Comparison of ENCODE assay signal across 7 mouse cellular contexts in the genomic region with DNA sequence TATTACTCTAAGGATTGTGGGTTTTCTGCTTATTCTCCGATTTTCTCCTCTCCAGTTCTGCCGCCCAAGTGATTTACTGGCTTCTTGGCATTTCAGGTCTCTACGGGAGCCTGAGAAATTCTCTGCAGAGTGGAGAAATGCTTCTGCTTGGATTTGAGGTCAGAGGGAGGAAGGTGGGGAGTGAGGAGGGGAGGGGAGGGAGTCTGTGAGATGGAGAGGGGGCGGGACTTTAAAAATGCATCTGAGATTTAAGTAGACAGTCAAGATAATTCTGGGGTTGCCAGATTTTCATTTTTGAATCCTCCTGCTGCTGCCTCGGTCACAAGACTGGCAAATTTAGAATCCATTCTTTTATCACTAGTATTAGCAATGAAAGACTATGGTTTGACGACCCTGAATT. TPM values are rescaled to one million over a fixed set of nuclear protein-coding genes. Genes with fewer than 3 reads are reported as not detected.
DNase-seq lines count a peak whose midpoint lies in the region; ATAC-seq and TF ChIP-seq lines count a peak whose summit lies in the region.

No protein-coding gene starts in this region.

- WGBS in embryonic facial prominence, embryonic 12.5 days: 11% methylated on average over 6 of the region's 6 CpGs
- 7% methylated on average over 6 of the region's 6 CpGs for WGBS in hindbrain, embryonic 14.5 days
- WGBS in limb, embryonic 10.5 days: 9% methylated on average over 6 of the region's 6 CpGs

- H3K9me3 ChIP-seq in E14TG2a.4 (ENCODE audit: low read length): no peaks in the 10 kb centered on the region
- no peaks in the 10 kb centered on the region for H3K9me3 ChIP-seq in embryonic facial prominence, embryonic 12.5 days
- no peaks in the 10 kb centered on the region for H3K9me3 ChIP-seq in hindbrain, embryonic 14.5 days (ENCODE audit: control insufficient read depth, low read length)
- H3K9me3 ChIP-seq in limb, embryonic 10.5 days (replicated peaks): no peaks in the 10 kb centered on the region

- H3K27me3 ChIP-seq in E14TG2a.4 (ENCODE audit: insufficient read depth, low read length): peaks cover 49% of the 10 kb centered on the region
- peaks cover 31% of the 10 kb centered on the region for H3K27me3 ChIP-seq in embryonic facial prominence, embryonic 12.5 days
- no peaks in the 10 kb centered on the region for H3K27me3 ChIP-seq in hindbrain, embryonic 14.5 days (ENCODE audit: control insufficient read depth, insufficient read depth, low read length)
- H3K27me3 ChIP-seq in limb, embryonic 10.5 days (ENCODE audit: low read depth, poor library complexity, severe bottlenecking): peaks cover 48% of the 10 kb centered on the region

- no peak overlapping the region for H3K9ac ChIP-seq in embryonic facial prominence, embryonic 12.5 days
- H3K9ac ChIP-seq in hindbrain, embryonic 14.5 days: peak overlapping the region; percentile 85

- H3K4me2 ChIP-seq in embryonic facial prominence, embryonic 12.5 days (replicated peaks): peak overlapping the region; percentile 100
- H3K4me2 ChIP-seq in hindbrain, embryonic 14.5 days (replicated peaks): peak overlapping the region; percentile 99

- DNase-seq in A20 (ENCODE audit: low read depth, low spot score): peak; percentile 65
- DNase-seq in hindbrain, embryonic 14.5 days (ENCODE audit: low spot score): peak; percentile 36
- no peak for DNase-seq in limb, embryonic 10.5 days (ENCODE audit: low spot score)
- peak; percentile 8 for DNase-seq in naive thymus-derived CD4-positive, alpha-beta T cell, adult 2 months (ENCODE audit: low read depth)
- no peak for DNase-seq in urinary bladder, postnatal 25 days (ENCODE audit: low spot score)

- H3K36me3 ChIP-seq in E14TG2a.4 (ENCODE audit: insufficient read depth, low read length): no peaks in the 10 kb centered on the region
- H3K36me3 ChIP-seq in embryonic facial prominence, embryonic 12.5 days: no peaks in the 10 kb centered on the region
- no peaks in the 10 kb centered on the region for H3K36me3 ChIP-seq in hindbrain, embryonic 14.5 days (replicated peaks; ENCODE audit: control insufficient read depth, insufficient read depth)
- no peaks in the 10 kb centered on the region for H3K36me3 ChIP-seq in limb, embryonic 10.5 days

- peaks cover 44% of the 10 kb centered on the region for H3K4me1 ChIP-seq in E14TG2a.4 (replicated peaks; ENCODE audit: low read depth, low read length)
- H3K4me1 ChIP-seq in embryonic facial prominence, embryonic 12.5 days: peaks cover 10% of the 10 kb centered on the region
- H3K4me1 ChIP-seq in hindbrain, embryonic 14.5 days (replicated peaks; ENCODE audit: control insufficient read depth, insufficient read depth, low read length): peaks cover 41% of the 10 kb centered on the region
- H3K4me1 ChIP-seq in limb, embryonic 10.5 days: peaks cover 27% of the 10 kb centered on the region

- no peak overlapping the region for H3K27ac ChIP-seq in embryonic facial prominence, embryonic 12.5 days
- H3K27ac ChIP-seq in hindbrain, embryonic 14.5 days: peak overlapping the region; percentile 94
- no peak overlapping the region for H3K27ac ChIP-seq in limb, embryonic 10.5 days

- no peak for TF ChIP-seq CTCF in E14TG2a.4 (conservative IDR thresholded peaks at IDR 0.05; ENCODE audit: low read length)

- H3K4me3 ChIP-seq in E14TG2a.4 (replicated peaks; ENCODE audit: low read length): peak overlapping the region; percentile 84; the same call in 1 of the 2 replicates
- peak overlapping the region; percentile 56 for H3K4me3 ChIP-seq in embryonic facial prominence, embryonic 12.5 days
- peak overlapping the region; percentile 84 for H3K4me3 ChIP-seq in hindbrain, embryonic 14.5 days (replicated peaks; ENCODE audit: low read length)
- peak overlapping the region; percentile 74 for H3K4me3 ChIP-seq in limb, embryonic 10.5 days

- no peak for ATAC-seq in embryonic facial prominence, embryonic 12.5 days (ENCODE audit: insufficient number of reproducible peaks, insufficient read depth, low FRiP score, low TSS enrichment)
- no peak for ATAC-seq in hindbrain, embryonic 14.5 days (ENCODE audit: low FRiP score)

RNA-seq across cellular contexts. Expression of gene March5, which starts 31.4 kb away (rescaled TPM):
- polyA plus RNA-seq in embryonic facial prominence, embryonic 12.5 days (2016; fragmentation: Nextera tagmentation; extraction: Ambion mirVana): 143 and 144 TPM in 2 replicates
- polyA plus RNA-seq in hindbrain, embryonic 14.5 days (2014; fragmentation: Nextera tagmentation; extraction: Ambion mirVana): 123 and 130 TPM in 2 replicates
- 128 and 130 TPM in 2 replicates for polyA plus RNA-seq in limb, embryonic 10.5 days (2016; fragmentation: Nextera tagmentation; extraction: Ambion mirVana)

RNA-seq across cellular contexts. Expression of gene Cpeb3, which starts 32.5 kb away (rescaled TPM):
- polyA plus RNA-seq in embryonic facial prominence, embryonic 12.5 days (2016; fragmentation: Nextera tagmentation; extraction: Ambion mirVana): 1.0 and 1.3 TPM in 2 replicates
- 10.8 and 11.5 TPM in 2 replicates for polyA plus RNA-seq in hindbrain, embryonic 14.5 days (2014; fragmentation: Nextera tagmentation; extraction: Ambion mirVana)
- polyA plus RNA-seq in limb, embryonic 10.5 days (2016; fragmentation: Nextera tagmentation; extraction: Ambion mirVana): 0.65 and 0.78 TPM in 2 replicates

Comparison
In these comparisons a context has a peak if more than half of its experiments do, and no peak if none do; other contexts are left out.
1. DNase-seq: peak in A20 (single experiment), hindbrain, embryonic 14.5 days (single experiment) and naive thymus-derived CD4-positive, alpha-beta T cell, adult 2 months (single experiment); none in limb, embryonic 10.5 days (single experiment) and urinary bladder, postnatal 25 days (single experiment).
2. Peak in every context shown above with its lines, with median percentiles within 50 percentile points of each other: H3K4me3 ChIP-seq.